Mouse (Mus musculus): ENCODE measurements around the gene Cd3eap.

DNA sequence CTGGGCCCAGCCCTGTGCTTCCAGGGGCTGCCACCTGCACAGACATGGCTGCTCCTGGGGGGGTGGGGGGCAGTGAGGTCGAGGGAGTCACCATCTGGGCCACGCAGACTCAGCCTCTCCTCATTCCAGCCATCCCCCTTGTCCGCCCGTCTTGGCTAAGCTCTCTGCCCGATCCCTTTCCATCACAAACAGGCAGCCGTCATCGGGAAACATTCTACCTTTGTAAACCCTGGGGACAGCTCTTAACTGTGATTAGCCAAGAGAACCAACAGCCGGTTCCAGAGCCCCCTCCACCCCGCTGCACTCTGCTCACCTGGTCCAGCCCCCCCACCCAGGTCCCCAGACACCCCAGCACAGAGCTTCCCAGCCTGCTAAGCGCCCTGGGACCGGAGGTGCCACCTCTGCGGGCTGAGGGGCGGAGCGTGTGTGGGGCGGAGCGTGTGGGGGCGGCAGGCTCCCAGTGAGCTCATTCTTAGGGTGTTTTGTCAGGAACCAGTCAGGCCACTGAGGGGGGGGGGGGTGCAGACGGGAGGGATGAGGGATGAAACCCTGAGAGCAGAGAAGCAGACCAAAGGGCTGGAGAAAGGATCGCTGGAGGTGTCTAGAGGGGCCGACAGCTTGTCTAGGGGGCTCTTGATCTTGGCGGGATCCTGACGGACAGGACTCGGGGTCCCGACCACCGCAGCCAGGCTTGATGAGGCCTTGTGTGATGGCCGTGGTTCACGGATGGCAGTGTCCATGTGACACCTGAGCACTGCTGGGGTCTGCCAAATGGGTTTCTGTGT is 40.4 kb upstream of the Cd3eap start:
- TF ChIP-seq CTCF (IDR thresholded peaks at IDR 0.05; ENCODE audit: borderline replicate concordance, insufficient read depth, low read depth, low read length): no peak
- no peak for TF ChIP-seq POLR2A (IDR thresholded peaks at IDR 0.05; ENCODE audit: borderline replicate concordance, insufficient read depth, low read length)
